Mouse (Mus musculus): ENCODE measurements around the gene Gabra1. TPM values are rescaled to one million over a fixed set of nuclear protein-coding genes. Genes with fewer than 3 reads are reported as not detected.

Gabra1 gene
- polyA plus RNA-seq, 1 experiment from 2014 or later = 41.5 TPM

Other genes with a start within 250 kb of the Gabra1 start
- gene Gabrg2, start 182.1 kb downstream of the Gabra1 start, polyA plus RNA-seq (2015; fragmentation: Nextera tagmentation; extraction: Ambion mirVana) = 133 and 140 TPM in 2 replicates
- gene Gabra6, start 138.1 kb upstream of the Gabra1 start, polyA plus RNA-seq (2015; fragmentation: Nextera tagmentation; extraction: Ambion mirVana) = not detected in 2 replicates
- 44.2 and 50.7 TPM in 2 replicates for gene Gabrb2, start 236.8 kb upstream of the Gabra1 start, polyA plus RNA-seq (2015; fragmentation: Nextera tagmentation; extraction: Ambion mirVana)

All from midbrain, embryonic 15.5 days (tissue).